Mouse (Mus musculus) cerebellum, adult 2 months (tissue): Measurements from ENCODE around the gene Gm28539.

Source experiments
- CTCF ChIP-seq: fragments of 200-500 bp; IDR thresholded peaks from 2 replicates; pipeline ENCODE4 v1.5.1; 2011; ENCODE audit warnings: low read depth, mild to moderate bottlenecking, control low read depth, low read length, moderate library complexity, borderline replicate concordance; ENCODE audit not compliant: insufficient read depth
- POLR2A ChIP-seq: fragments of 200-500 bp; IDR thresholded peaks from 2 replicates; pipeline ENCODE4 v1.6.1; 2011; ENCODE audit warnings: low read length, control low read depth, borderline replicate concordance; ENCODE audit not compliant: insufficient read depth

GRCm38 (mm10) chr16:19005298-19005697, 168.9 kb downstream of the Gm28539 start:
- TF ChIP-seq POLR2A (no peak), CTCF (no peak)
